ENCODE assay signal across 23 mouse cellular contexts in the genomic region with DNA sequence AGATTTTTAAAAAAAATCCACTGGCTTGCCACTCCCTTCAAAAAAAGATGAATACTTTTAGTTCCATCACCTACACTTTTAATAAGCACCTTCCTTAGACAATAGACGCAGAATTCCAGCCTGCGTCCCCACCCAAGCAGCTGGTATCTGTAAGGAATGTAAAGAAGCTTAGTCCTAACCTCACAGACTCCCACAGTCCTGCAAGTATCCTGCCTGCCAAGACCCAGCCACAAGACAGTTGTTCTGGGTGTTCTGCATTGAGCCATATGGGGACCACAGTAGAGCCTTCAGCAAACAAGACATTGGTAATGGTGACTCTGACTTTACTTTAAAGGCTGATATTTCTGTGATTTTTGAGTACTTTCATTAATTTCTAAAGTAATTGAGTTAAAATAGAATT. TPM values are rescaled to one million over a fixed set of nuclear protein-coding genes. Genes with fewer than 3 reads are reported as not detected.
"Had no signal": no experiment of that assay in that cellular context is flagged by ENCODE, and none has a peak within 500 bp of the region (broad histone marks: within the 10 kb centered on the region; RNA-seq: fewer than 3 reads in every experiment).

No protein-coding gene starts in this region.

- H3K4me3 ChIP-seq: neural tube, embryonic 12.5 days; neural tube, embryonic 13.5 days; neural tube, embryonic 15.5 days; stomach, embryonic 15.5 days had no signal

- H3K4me2 ChIP-seq: neural tube, embryonic 12.5 days; neural tube, embryonic 13.5 days; neural tube, embryonic 15.5 days; stomach, embryonic 15.5 days had no signal

- H3K27ac ChIP-seq: neural tube, embryonic 12.5 days; neural tube, embryonic 13.5 days; neural tube, embryonic 15.5 days; stomach, embryonic 15.5 days; stomach, postnatal 0 days had no signal

- H3K27me3 ChIP-seq: neural tube, embryonic 12.5 days; neural tube, embryonic 13.5 days; neural tube, embryonic 15.5 days; stomach, embryonic 15.5 days had no signal

- DNase-seq: retina, postnatal 1 day; right cerebral cortex, adult 18-20 months; right cerebral cortex, postnatal 14 days; right cerebral cortex, postnatal 25 days; right cerebral cortex, postnatal 4 days; spleen, adult 18-20 months; thymus, adult 18-20 months; thymus, adult 2 months; thymus, postnatal 14 days; thymus, postnatal 25 days; thymus, postnatal 36 days; thymus, postnatal 4 days had no signal

- H3K36me3 ChIP-seq: neural tube, embryonic 12.5 days; neural tube, embryonic 13.5 days; neural tube, embryonic 15.5 days; stomach, embryonic 15.5 days had no signal

RNA-seq across cellular contexts. Expression of a gene that starts 22.2 kb away (rescaled TPM):
- total RNA-seq: neutrophil, adult 5-6 weeks had no signal
- polyA plus RNA-seq: small intestine, adult 2 months; spleen, adult 2 months; stomach, embryonic 14.5 days; thymus, postnatal 0 days; urinary bladder, adult 2 months had no signal
